Mouse (Mus musculus) stomach, embryonic 16.5 days (tissue): ENCODE measurements around the gene Nphp3. TPM values are rescaled to one million over a fixed set of nuclear protein-coding genes. Genes with fewer than 3 reads are reported as not detected.

Source experiments
- ATAC-seq: fragments of 200-750 bp; cut with Nextera tagmentation; 2 replicates; pipeline ENCODE4 v1.8.0; 2017; ENCODE audit warnings: moderate number of reproducible peaks, moderate TSS enrichment; ENCODE audit not compliant: insufficient read depth, low FRiP score
- H3K27ac ChIP-seq: fragments of 300-500 bp; sonication (generic); 2 replicates; pipeline ENCODE4 v1.5.1; 2014; ENCODE audit warnings: low read length
- H3K27me3 ChIP-seq: fragments of 300-500 bp; sonication (generic); 2 replicates; pipeline ENCODE4 v1.6.1; 2014; ENCODE audit warnings: low read length, control low read depth, mixed read lengths; ENCODE audit not compliant: control insufficient read depth, insufficient read depth
- H3K36me3 ChIP-seq: fragments of 300-500 bp; sonication (generic); 2 replicates; pipeline ENCODE4 v1.6.1; 2014; ENCODE audit warnings: low read length; ENCODE audit not compliant: control insufficient read depth, insufficient read depth
- H3K4me1 ChIP-seq: fragments of 300-500 bp; sonication (generic); 2 replicates; pipeline ENCODE4 v1.6.1; 2014; ENCODE audit warnings: low read length, control low read depth, mixed read lengths; ENCODE audit not compliant: control insufficient read depth, insufficient read depth
- H3K4me2 ChIP-seq: fragments of 300-500 bp; sonication (generic); 2 replicates; pipeline ENCODE4 v1.6.1; 2014; ENCODE audit warnings: low read depth, low read length, mixed read lengths
- H3K4me3 ChIP-seq: fragments of 300-500 bp; sonication (generic); replicated peaks from 2 replicates; pipeline ENCODE4 v1.5.1; 2014; ENCODE audit warnings: mild to moderate bottlenecking, low read length
- H3K9ac ChIP-seq: fragments of 300-500 bp; sonication (generic); 2 replicates; pipeline ENCODE4 v1.6.1; 2014; ENCODE audit warnings: low read length
- H3K9me3 ChIP-seq: fragments of 300-500 bp; sonication (generic); replicated peaks from 2 replicates; pipeline ENCODE4 v1.6.1; 2016; ENCODE audit warnings: low read length, control low read depth; ENCODE audit not compliant: control insufficient read depth
- WGBS: fragments of 180-500 bp; shearing (Covaris S2); extraction: QIAGEN DNeasy Blood & Tissue Kit; methylation state at CpG from one replicate; pipeline ENCODE4 v1.1.7; 2014; 5-methylcytosine and 5-hydroxymethylcytosine counted together
- polyA plus RNA-seq: library from polyadenylated mRNA; unstranded; fragments of >200 nt; fragmentation: Nextera tagmentation; extraction: Ambion mirVana; gene quantifications from 2 replicates; pipeline ENCODE4 v1.2.1, GENCODE M21; 2015

Nphp3 gene
- polyA plus RNA-seq, 1 experiment from 2014 or later: 3.7 TPM

DNA sequence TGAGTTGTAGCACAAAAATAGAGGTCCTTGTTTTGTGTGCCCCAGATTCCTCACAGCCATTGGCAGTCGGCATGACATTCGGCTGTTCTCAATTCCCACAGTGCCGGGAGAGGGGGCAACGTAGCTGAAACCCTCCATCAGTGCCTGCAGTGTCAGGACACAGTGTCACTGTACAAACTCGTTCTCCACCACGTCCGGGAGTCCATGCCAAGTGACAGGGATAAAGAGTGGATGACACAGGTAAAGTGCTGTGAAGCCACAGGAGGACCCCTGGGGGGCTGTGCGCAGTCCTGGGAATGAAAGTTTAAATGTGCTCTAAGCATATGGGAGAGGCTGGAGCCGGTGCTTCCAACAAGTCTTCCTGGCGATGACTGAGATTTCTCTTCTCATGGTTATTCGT, 27.5 kb downstream of the Nphp3 start:
- 90% methylated on average over 11 of the region's 11 CpGs for WGBS
- Histone ChIP-seq H3K4me1 (no peaks in the 10 kb centered on the region), H3K9me3 (no peaks in the 10 kb centered on the region), H3K36me3 (peaks cover 12% of the 10 kb centered on the region), H3K4me3 (no peak overlapping the region), H3K27ac (no peak overlapping the region), H3K4me2 (no peak overlapping the region), H3K27me3 (no peaks in the 10 kb centered on the region), H3K9ac (no peak overlapping the region)
- ATAC-seq: no peak

DNA sequence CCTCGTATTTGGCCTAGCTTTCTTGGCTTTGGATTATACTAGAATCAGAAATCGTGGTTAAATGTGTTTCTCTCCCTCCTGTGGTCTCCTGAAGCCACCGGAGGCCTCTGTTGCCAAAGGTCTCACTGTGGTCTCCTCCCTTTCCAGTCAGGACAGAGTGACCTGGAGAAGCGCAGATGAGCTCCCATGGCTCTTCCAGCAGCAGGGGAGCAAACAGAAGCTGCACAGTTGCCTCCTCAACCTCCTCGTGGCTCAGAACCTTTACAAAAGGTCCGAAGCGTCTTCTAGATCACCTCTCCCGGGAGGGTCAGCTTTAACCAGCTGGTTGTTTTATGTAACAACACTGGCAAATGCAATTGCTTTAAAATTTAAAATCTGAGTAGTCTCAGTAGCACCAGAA, 31.9 kb downstream of the Nphp3 start:
- Histone ChIP-seq H3K27ac (no peak overlapping the region), H3K4me3 (no peak overlapping the region), H3K4me2 (no peak overlapping the region), H3K27me3 (no peaks in the 10 kb centered on the region), H3K4me1 (no peaks in the 10 kb centered on the region), H3K9ac (no peak overlapping the region), H3K9me3 (no peaks in the 10 kb centered on the region), H3K36me3 (no peaks in the 10 kb centered on the region)
- ATAC-seq: no peak
- whole genome bisulfite sequencing: 82% methylated on average over 8 of the region's 8 CpGs

DNA sequence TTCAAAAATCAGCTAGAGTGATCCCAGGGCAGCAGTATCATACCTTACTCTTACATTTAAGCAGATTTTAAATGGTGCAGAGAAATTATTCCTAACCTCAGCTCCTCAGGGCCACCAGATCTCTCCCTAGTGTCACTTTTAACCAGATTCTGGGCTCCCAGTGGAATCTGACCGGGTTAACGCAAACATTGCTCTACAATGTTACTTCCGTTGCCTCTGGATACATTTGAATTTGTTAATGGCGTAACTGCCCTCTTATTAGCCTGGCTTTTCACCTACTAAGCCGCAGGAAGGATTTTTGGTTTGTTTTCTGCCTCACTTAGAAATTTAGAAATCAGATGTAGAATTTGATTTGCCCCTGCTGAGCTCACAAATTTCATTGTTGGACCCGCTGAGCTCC, 32.4 kb downstream of the Nphp3 start:
- Histone ChIP-seq H3K4me1 (no peaks in the 10 kb centered on the region), H3K9ac (no peak overlapping the region), H3K9me3 (no peaks in the 10 kb centered on the region), H3K27ac (no peak overlapping the region), H3K27me3 (no peaks in the 10 kb centered on the region), H3K4me3 (no peak overlapping the region), H3K36me3 (no peaks in the 10 kb centered on the region), H3K4me2 (no peak overlapping the region)
- ATAC-seq: no peak
- WGBS: 75% methylated on average over 6 of the region's 6 CpGs

DNA sequence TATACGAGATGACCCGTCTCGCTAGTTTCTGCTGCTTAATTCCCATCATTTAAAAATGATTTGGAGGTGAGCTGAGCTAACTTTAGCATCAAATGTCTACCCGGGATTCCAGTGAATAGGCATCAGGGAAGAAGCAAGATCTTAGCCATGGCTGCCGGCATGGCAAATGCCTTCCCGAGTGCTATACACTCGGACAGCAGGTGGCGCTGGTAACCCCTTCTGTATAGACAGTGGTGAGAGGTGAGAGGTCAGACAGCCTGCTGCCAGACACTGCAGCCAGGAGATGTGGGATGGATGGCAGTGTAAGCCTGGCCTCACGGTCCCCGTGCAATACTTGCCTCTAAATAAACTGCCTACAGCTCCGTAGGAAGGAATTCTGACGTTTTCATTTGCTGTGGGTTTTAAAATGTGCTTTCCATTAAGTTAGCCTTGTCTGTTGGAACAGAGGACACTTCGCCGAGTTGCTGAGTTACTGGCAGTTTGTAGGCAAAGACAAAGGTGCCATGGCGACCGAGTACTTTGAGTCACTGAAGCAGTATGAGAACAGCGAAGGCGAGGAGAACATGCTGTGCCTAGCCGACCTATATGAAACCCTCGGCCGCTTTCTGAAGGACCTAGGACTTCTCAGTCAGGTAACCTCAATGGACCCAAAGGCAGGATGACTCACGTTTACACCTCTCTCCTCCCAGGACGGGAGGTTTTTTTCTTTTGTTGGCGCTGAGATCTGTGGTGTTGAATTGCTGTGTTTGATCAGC, 33.1 kb downstream of the Nphp3 start:
- Histone ChIP-seq H3K9ac (no peak overlapping the region), H3K4me3 (no peak overlapping the region), H3K27me3 (no peaks in the 10 kb centered on the region), H3K27ac (no peak overlapping the region), H3K36me3 (no peaks in the 10 kb centered on the region), H3K4me2 (no peak overlapping the region), H3K4me1 (no peaks in the 10 kb centered on the region), H3K9me3 (no peaks in the 10 kb centered on the region)
- no peak for ATAC-seq
- WGBS: 48% methylated on average over 24 of the region's 24 CpGs

DNA sequence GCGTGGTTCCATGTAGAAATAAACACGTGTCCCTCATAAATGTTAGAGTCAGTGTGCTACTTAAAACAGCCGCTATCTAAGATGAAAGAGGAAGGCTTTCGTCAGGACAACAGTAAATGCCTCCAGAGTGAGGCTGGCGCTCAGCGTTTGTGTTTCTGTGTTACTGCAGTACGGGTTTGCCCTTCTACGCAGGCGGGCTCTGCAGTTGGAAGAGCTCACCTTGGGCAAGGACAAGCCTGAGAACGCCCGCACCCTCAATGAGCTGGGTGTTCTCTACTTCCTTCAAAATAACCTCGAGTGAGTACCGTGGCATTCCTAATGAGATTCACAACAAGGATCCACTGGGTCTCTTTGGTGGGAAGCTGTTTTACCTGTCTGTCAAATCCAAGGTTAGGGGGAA, 35.9 kb downstream of the Nphp3 start:
- no peaks in the 10 kb centered on the region for H3K36me3 ChIP-seq
- ATAC-seq: no peak
- H3K9me3 ChIP-seq: no peaks in the 10 kb centered on the region
- H3K4me2 ChIP-seq: no peak overlapping the region
- no peak overlapping the region for H3K9ac ChIP-seq
- no peak overlapping the region for H3K27ac ChIP-seq
- 90% methylated on average over 13 of the region's 13 CpGs for WGBS
- H3K27me3 ChIP-seq: no peaks in the 10 kb centered on the region
- H3K4me3 ChIP-seq: no peak overlapping the region
- H3K4me1 ChIP-seq: no peaks in the 10 kb centered on the region

DNA sequence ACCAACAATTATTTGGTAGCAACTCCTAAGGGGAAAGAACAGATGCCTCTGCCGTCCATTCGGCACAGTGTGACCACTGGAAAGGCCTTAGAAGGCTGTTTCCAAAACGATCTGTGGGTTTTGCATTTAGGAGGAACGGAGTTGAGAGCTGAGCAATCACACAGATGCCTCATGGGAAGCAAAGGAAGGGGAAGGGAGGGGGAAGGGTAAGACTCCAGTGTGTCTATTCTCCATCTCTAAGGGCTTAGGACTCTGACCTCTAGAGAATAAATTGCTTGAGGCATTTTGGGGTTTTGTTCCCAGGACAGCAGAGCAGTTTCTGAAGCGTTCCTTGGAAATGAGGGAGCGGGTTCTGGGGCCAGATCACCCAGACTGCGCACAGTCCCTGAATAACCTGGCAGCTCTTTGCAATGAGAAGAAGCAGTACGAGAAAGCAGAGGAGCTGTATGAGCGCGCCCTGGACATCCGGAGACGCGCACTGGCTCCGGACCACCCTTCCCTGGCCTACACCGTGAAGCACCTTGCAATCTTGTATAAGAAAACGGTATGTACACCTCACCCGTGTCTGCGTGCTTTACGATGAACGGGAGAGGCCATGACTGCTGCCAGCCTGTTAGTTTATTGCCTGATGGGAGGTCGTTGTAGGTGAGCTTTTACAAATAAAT, 36.8 kb downstream of the Nphp3 start:
- Histone ChIP-seq H3K4me2 (no peak overlapping the region), H3K27ac (no peak overlapping the region), H3K4me3 (no peak overlapping the region), H3K9me3 (no peaks in the 10 kb centered on the region), H3K9ac (no peak overlapping the region), H3K27me3 (no peaks in the 10 kb centered on the region), H3K4me1 (no peaks in the 10 kb centered on the region), H3K36me3 (no peaks in the 10 kb centered on the region)
- ATAC-seq: no peak
- WGBS: 91% methylated on average over 21 of the region's 21 CpGs

DNA sequence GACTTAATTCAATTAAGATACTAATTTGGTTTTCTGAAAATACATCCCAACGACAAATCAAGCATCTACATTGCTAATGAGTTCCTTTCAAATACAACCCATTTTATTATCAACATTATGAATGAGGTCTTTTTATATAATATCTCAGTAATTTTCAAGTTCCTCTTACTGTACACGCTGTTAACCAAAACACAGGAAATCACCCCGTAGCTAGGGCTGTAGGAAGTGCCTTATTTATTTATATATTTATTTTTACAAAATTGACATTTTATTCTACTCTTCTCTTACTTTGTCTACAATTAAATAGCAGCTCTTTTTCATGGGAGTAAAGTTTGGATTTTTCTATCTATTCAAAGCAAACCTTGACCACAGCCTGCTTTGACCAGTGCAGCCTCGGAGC, 37.4 kb downstream of the Nphp3 start:
- Histone ChIP-seq H3K9me3 (no peaks in the 10 kb centered on the region), H3K4me2 (no peak overlapping the region), H3K9ac (no peak overlapping the region), H3K27ac (no peak overlapping the region), H3K4me1 (no peaks in the 10 kb centered on the region), H3K4me3 (no peak overlapping the region), H3K27me3 (no peaks in the 10 kb centered on the region), H3K36me3 (no peaks in the 10 kb centered on the region)
- ATAC-seq: no peak
- 78% methylated on average over 4 of the region's 4 CpGs for WGBS

DNA sequence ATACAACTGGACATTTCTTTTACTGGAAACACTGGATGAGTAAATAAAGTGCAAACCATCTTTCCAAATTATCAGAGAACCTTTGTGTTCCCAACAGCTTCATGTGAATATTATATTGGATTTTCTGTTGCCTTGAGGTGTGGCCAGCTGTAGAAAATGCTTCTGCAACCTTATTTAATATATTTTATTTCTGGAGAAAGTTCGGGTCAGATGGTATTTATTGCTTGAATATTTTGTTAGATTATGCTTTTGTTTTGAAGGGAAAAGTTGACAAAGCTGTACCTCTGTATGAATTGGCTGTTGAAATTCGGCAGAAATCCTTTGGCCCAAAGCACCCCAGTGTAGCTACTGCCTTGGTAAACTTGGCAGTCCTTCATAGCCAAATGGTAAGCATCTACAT, 38.0 kb downstream of the Nphp3 start, which contains the start of gene Gm28305:
Gm28305 (plus strand) TSS at position 301 of the 400 bp plus-strand sequence.
- Histone ChIP-seq H3K27me3 (no peaks in the 10 kb centered on the region), H3K4me2 (no peak within 1 kb of the TSS), H3K27ac (no peak within 1 kb of the TSS), H3K4me1 (no peaks in the 10 kb centered on the region), H3K9me3 (no peaks in the 10 kb centered on the region), H3K9ac (no peak within 1 kb of the TSS), H3K36me3 (no peaks in the 10 kb centered on the region), H3K4me3 (no peak within 1 kb of the TSS)
- WGBS: 66% methylated on average over 2 of the region's 2 CpGs
- no peak for ATAC-seq

DNA sequence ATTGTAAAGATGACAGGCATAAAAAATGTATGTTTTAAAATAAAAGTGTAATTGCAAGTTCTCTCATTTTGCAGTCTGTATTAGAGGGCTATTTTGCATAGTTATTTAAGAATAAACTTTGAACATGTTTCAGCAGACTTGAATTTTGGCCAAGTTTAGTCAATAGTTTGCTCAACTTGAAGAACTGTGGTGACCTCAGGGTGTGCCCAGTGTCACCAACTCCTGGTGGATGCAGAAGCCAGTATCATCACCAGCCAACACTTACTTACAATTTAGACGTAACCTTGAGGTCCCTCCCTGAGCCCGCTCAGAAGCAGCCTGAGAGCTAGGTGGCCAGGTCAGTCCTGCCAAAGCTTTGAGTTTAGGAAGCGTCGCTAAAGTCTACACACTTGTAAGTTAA, 41.3 kb downstream of the Nphp3 start:
- ATAC-seq: no peak
- no peaks in the 10 kb centered on the region for H3K27me3 ChIP-seq
- peaks cover 10% of the 10 kb centered on the region; the same call in 1 of the 2 replicates for H3K36me3 ChIP-seq
- H3K4me3 ChIP-seq: no peak overlapping the region
- 85% methylated on average over 4 of the region's 4 CpGs for WGBS
- H3K9me3 ChIP-seq: no peaks in the 10 kb centered on the region
- no peaks in the 10 kb centered on the region for H3K4me1 ChIP-seq
- no peak overlapping the region for H3K9ac ChIP-seq
- H3K4me2 ChIP-seq: no peak overlapping the region
- H3K27ac ChIP-seq: no peak overlapping the region
